Mouse (Mus musculus) hindbrain, postnatal 0 days (tissue): ENCODE results near the gene Rps26. TPM values are rescaled to one million over a fixed set of nuclear protein-coding genes. Genes with fewer than 3 reads are reported as not detected.

Source experiments
- ATAC-seq: fragments of 200-750 bp; cut with Nextera tagmentation; 2 replicates; pipeline ENCODE4 v1.8.0; 2017; ENCODE audit warnings: mild to moderate bottlenecking, moderate TSS enrichment, moderate library complexity
- DNase-seq: peaks from one replicate; pipeline ENCODE4 v3.0.0-alpha.2; 2015; ENCODE audit warnings: low spot score
- H3K27ac ChIP-seq: fragments of 300-500 bp; sonication (generic); 2 replicates; pipeline ENCODE4 v1.5.1; 2014; ENCODE audit warnings: mild to moderate bottlenecking
- H3K27me3 ChIP-seq: fragments of 300-500 bp; sonication (generic); 2 replicates; pipeline ENCODE4 v1.6.1; 2014; ENCODE audit warnings: low read length, mixed read lengths; ENCODE audit not compliant: insufficient read depth
- H3K36me3 ChIP-seq: fragments of 300-500 bp; sonication (generic); 2 replicates; pipeline ENCODE4 v1.6.1; 2014; ENCODE audit warnings: low read length, mixed read lengths; ENCODE audit not compliant: insufficient read depth
- H3K4me1 ChIP-seq: fragments of 300-500 bp; sonication (generic); 2 replicates; pipeline ENCODE4 v1.6.1; 2014; ENCODE audit warnings: antibody characterized with exemption, low read length, mixed read lengths; ENCODE audit not compliant: insufficient read depth
- H3K4me2 ChIP-seq: fragments of 300-500 bp; sonication (generic); 2 replicates; pipeline ENCODE4 v1.6.1; 2014; ENCODE audit warnings: low read depth, mild to moderate bottlenecking, low read length, moderate library complexity, mixed read lengths
- H3K4me3 ChIP-seq: fragments of 300-500 bp; sonication (generic); 2 replicates; pipeline ENCODE4 v1.5.1; 2014; ENCODE audit warnings: low read length
- H3K9ac ChIP-seq: fragments of 300-500 bp; sonication (generic); replicated peaks from 2 replicates; pipeline ENCODE4 v1.6.1; 2014; ENCODE audit warnings: mild to moderate bottlenecking, low read length, moderate library complexity, mixed read lengths
- H3K9me3 ChIP-seq: fragments of 300-500 bp; sonication (generic); 2 replicates; pipeline ENCODE4 v1.6.1; 2016; ENCODE audit warnings: low read length, mixed read lengths
- CTCF ChIP-seq: IDR thresholded peaks from 2 replicates; pipeline ENCODE4 v1.5.1; 2016; ENCODE audit warnings: antibody characterized with exemption, control low read depth, low read depth
- WGBS: fragments of 180-500 bp; shearing (Covaris S2); extraction: QIAGEN DNeasy Blood & Tissue Kit; methylation state at CpG from one replicate; pipeline ENCODE4 v1.1.7; 2014; 5-methylcytosine and 5-hydroxymethylcytosine counted together
- polyA plus RNA-seq: library from polyadenylated mRNA; unstranded; fragments of >200 nt; fragmentation: Nextera tagmentation; extraction: Ambion mirVana; gene quantifications from 2 replicates; pipeline ENCODE4 v1.2.1, GENCODE M21; 2015
- total RNA-seq: library from RNA; depleted of rRNA; stranded (reverse); fragments of >200 nt; gene quantifications from 2 replicates; pipeline ENCODE4 v1.2.3, GENCODE M21; 2014

The Rps26 gene
- total and polyA plus RNA-seq, 2 experiments from 2014 or later: 422 to 1,407 TPM

- ATAC-seq (no peak), DNase-seq (no peak)
- Histone ChIP-seq H3K4me1 (no peaks in the 10 kb centered on the region), H3K9ac (no peak overlapping the region), H3K9me3 (no peaks in the 10 kb centered on the region), H3K4me2 (no peak overlapping the region), H3K27me3 (no peaks in the 10 kb centered on the region), H3K36me3 (peaks cover under 1% of the 10 kb centered on the region; the same call in 1 of the 2 replicates), H3K4me3 (no peak overlapping the region), H3K27ac (no peak overlapping the region)
- WGBS: 95% methylated on average over 2 of the region's 2 CpGs
- TF ChIP-seq CTCF: no peak
Observed at GRCm38 (mm10) chr10:128665806-128666205, 39.3 kb upstream of the Rps26 start.

GRCm38 (mm10) chr10:128665307-128665706 is 38.8 kb upstream of the Rps26 start:
- Histone ChIP-seq H3K4me1 (no peaks in the 10 kb centered on the region), H3K9ac (no peak overlapping the region), H3K9me3 (no peaks in the 10 kb centered on the region), H3K36me3 (no peaks in the 10 kb centered on the region), H3K4me2 (no peak overlapping the region), H3K27ac (no peak overlapping the region), H3K27me3 (no peaks in the 10 kb centered on the region), H3K4me3 (no peak overlapping the region)
- DNase-seq: no peak
- no peak for TF ChIP-seq CTCF
- no peak for ATAC-seq
- WGBS: 87% methylated on average over 3 of the region's 3 CpGs

DNA sequence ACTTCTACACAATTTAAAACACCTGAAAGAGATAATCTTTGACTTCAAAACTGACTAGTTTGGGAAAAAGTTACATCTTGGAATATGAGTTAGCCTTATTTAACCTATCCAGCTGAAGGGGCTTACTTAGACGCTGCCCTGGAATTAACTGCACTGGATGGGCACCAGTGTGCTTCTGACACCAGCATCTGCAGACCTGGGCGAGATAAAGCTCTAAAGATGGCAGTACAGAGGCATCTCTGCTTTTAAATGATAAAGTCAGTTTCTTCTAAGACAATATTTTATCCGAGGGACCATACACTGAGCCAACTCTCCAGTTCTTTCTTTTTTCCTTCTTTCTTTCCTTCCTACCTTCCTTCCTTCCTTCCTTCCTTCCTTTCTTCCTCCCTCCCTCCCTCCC is 38.3 kb upstream of the Rps26 start:
- Histone ChIP-seq H3K4me2 (no peak overlapping the region), H3K27me3 (no peaks in the 10 kb centered on the region), H3K4me3 (no peak overlapping the region), H3K27ac (no peak overlapping the region), H3K9ac (no peak overlapping the region), H3K9me3 (no peaks in the 10 kb centered on the region), H3K4me1 (no peaks in the 10 kb centered on the region), H3K36me3 (no peaks in the 10 kb centered on the region)
- TF ChIP-seq CTCF: no peak
- ATAC-seq (no peak), DNase-seq (no peak)
- 76% methylated on average over 3 of the region's 3 CpGs for WGBS

GRCm38 (mm10) chr10:128663441-128664220 is 37.1 kb upstream of the Rps26 start:
- Histone ChIP-seq H3K4me3 (no peak overlapping the region), H3K9ac (no peak overlapping the region), H3K4me2 (no peak overlapping the region), H3K9me3 (no peaks in the 10 kb centered on the region), H3K27ac (no peak overlapping the region), H3K4me1 (no peaks in the 10 kb centered on the region), H3K36me3 (no peaks in the 10 kb centered on the region), H3K27me3 (no peaks in the 10 kb centered on the region)
- no peak for DNase-seq
- no peak for TF ChIP-seq CTCF
- no peak for ATAC-seq
- 63% methylated on average over 5 of the region's 5 CpGs for WGBS

DNA sequence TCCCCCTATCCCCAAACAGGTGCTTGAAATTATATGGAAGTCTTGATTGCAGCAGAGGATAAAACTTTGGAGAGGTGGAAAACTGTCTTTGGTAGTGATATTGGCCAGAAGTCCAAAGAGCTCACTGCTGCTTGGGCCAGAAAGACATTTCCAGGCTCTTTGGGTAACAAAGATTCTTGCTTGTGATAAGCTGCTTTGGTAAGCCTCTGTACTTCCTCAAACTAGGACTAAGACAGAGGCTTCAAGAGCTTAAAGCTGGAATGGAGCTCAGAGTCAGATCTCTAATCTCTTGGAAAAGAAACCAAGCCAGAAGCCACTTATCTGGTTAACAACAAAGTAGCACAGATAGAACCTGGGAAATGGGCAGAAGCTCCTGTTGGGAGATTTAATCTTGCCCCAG is 35.9 kb upstream of the Rps26 start:
- DNase-seq (no peak), ATAC-seq (no peak)
- Histone ChIP-seq H3K9me3 (no peaks in the 10 kb centered on the region), H3K27ac (no peak overlapping the region), H3K4me3 (no peak overlapping the region), H3K27me3 (no peaks in the 10 kb centered on the region), H3K4me1 (no peaks in the 10 kb centered on the region), H3K9ac (no peak overlapping the region), H3K36me3 (no peaks in the 10 kb centered on the region), H3K4me2 (no peak overlapping the region)
- no peak for TF ChIP-seq CTCF

DNA sequence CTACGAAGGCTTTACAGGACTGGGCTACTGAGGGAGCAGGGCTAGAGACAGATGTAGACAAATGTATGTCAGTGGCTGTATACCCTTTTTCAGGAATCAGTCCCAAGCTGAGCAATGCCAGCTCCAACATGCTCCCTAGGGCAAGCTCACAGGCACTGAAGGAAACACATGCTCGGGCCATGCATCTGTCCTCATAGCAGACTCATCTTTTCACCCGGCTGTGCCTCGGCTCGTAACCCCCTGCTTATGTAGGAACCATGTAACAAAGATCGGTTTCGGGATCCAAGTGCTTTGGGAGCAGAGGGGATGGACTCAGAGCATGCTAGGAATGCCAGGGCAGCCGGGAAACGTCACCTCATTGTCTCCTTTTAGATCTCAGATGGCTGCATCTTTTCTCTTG is 32.9 kb upstream of the Rps26 start:
- H3K9ac ChIP-seq: no peak overlapping the region
- H3K4me3 ChIP-seq: no peak overlapping the region
- ATAC-seq (no peak), DNase-seq (no peak)
- WGBS: 42% methylated on average over 9 of the region's 9 CpGs
- TF ChIP-seq CTCF: no peak
- no peaks in the 10 kb centered on the region for H3K27me3 ChIP-seq
- no peak overlapping the region for H3K27ac ChIP-seq
- no peaks in the 10 kb centered on the region for H3K9me3 ChIP-seq
- no peak overlapping the region for H3K4me2 ChIP-seq
- no peaks in the 10 kb centered on the region for H3K36me3 ChIP-seq
- no peaks in the 10 kb centered on the region for H3K4me1 ChIP-seq

DNA sequence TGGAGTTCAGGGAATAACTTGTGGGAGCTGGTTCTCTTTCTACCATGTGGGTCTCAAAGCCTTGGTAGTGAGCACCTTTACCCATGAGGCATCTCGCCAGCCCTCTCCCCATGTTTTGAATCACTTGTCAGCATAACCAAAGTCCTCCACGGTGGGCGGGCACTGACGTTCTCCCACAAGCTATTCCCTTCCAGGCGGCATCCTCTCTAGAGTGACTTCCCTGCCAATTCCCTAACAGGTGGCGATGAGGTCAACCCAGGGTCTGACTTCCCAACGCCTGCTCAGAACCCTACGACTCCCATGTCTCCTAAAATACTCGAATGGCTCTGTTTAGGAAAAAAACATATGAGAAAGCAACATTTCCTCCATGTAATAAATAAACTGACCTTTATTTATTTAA is 31.3 kb upstream of the Rps26 start:
- Histone ChIP-seq H3K27ac (no peak overlapping the region), H3K4me2 (no peak overlapping the region), H3K9ac (no peak overlapping the region), H3K9me3 (no peaks in the 10 kb centered on the region), H3K27me3 (no peaks in the 10 kb centered on the region), H3K36me3 (no peaks in the 10 kb centered on the region), H3K4me3 (no peak overlapping the region), H3K4me1 (no peaks in the 10 kb centered on the region)
- ATAC-seq: no peak
- no peak for TF ChIP-seq CTCF
- 64% methylated on average over 9 of the region's 9 CpGs for WGBS
- no peak for DNase-seq
